Mouse (Mus musculus) CD4-positive, CD25-positive, alpha-beta regulatory T cell, adult 2 months (primary cell): ENCODE measurements at regions not wholly inside any gene's neighbourhood (a gene's known extent, or its start where the extent isn't known, plus 50 kb on each side); places are given as distances from the start of the nearest gene placed in this dataset.

ENCODE experiments used
- DNase-seq: peaks from one replicate; pipeline ENCODE4 v3.0.0-alpha.2; 2012; ENCODE audit warnings: low read depth, low spot score

GRCm38 (mm10) chr17:75895436-75895835, 343.7 kb upstream of the Fam98a start:
- no peak for DNase-seq

GRCm38 (mm10) chr17:75894934-75895333, 343.2 kb upstream of the Fam98a start:
- DNase-seq, result no peak

- DNase-seq, result no peak
Measured at GRCm38 (mm10) chr17:75893559-75893958, 341.8 kb upstream of the Fam98a start.

- no peak for DNase-seq
Measured at GRCm38 (mm10) chr17:75892156-75892555, 340.4 kb upstream of the Fam98a start.

GRCm38 (mm10) chr17:75891564-75891963, 339.8 kb upstream of the Fam98a start:
- DNase-seq, result no peak

GRCm38 (mm10) chr17:75877848-75878247, 326.1 kb upstream of the Fam98a start:
- DNase-seq, result no peak

GRCm38 (mm10) chr17:75876895-75877294, 325.1 kb upstream of the Fam98a start:
- DNase-seq, result no peak

- DNase-seq, result no peak
Measured at GRCm38 (mm10) chr17:75874535-75874934, 322.8 kb upstream of the Fam98a start.

GRCm38 (mm10) chr17:75870492-75870891, 318.7 kb upstream of the Fam98a start:
- DNase-seq, result no peak

- DNase-seq, result no peak
Measured at GRCm38 (mm10) chr17:75857015-75857414, 305.3 kb upstream of the Fam98a start.

GRCm38 (mm10) chr17:75815997-75816626, 264.4 kb upstream of the Fam98a start:
- no peak for DNase-seq

GRCm38 (mm10) chr17:75812163-75812562, 260.4 kb upstream of the Fam98a start:
- DNase-seq, result no peak

GRCm38 (mm10) chr17:75808524-75809326, 257.0 kb upstream of the Fam98a start:
- no peak for DNase-seq

- no peak for DNase-seq
Measured at GRCm38 (mm10) chr17:75808025-75808424, 256.3 kb upstream of the Fam98a start.

GRCm38 (mm10) chr17:75804358-75804757, 252.6 kb upstream of the Fam98a start:
- no peak for DNase-seq

- no peak for DNase-seq
Measured at GRCm38 (mm10) chr17:75796380-75796779, 244.6 kb upstream of the Fam98a start.

GRCm38 (mm10) chr17:75795772-75796171, 244.0 kb upstream of the Fam98a start:
- no peak for DNase-seq

- no peak for DNase-seq
Measured at GRCm38 (mm10) chr17:75779770-75780169, 228.0 kb upstream of the Fam98a start.

GRCm38 (mm10) chr17:75776611-75777010, 224.9 kb upstream of the Fam98a start:
- DNase-seq, result no peak

- no peak for DNase-seq
Measured at GRCm38 (mm10) chr17:75775518-75775917, 223.8 kb upstream of the Fam98a start.

- no peak for DNase-seq
Measured at GRCm38 (mm10) chr17:75772861-75773260, 221.1 kb upstream of the Fam98a start.

- DNase-seq, result no peak
Measured at GRCm38 (mm10) chr17:75768654-75769053, 216.9 kb upstream of the Fam98a start.

- no peak for DNase-seq
Measured at GRCm38 (mm10) chr17:75763391-75763790, 211.6 kb upstream of the Fam98a start.
